In genomic region chr4:108350819-108351218, GRCm38 (mm10) we compare ENCODE assay signal across 9 mouse cellular contexts. TPM values are rescaled to one million over a fixed set of nuclear protein-coding genes. Genes with fewer than 3 reads are reported as not detected.
A peak's percentile ranks its signal among the peaks of the same experiment; 100 is the strongest.
DNase-seq lines count a peak whose midpoint lies in the region; ATAC-seq and TF ChIP-seq lines count a peak whose summit lies in the region.
"Had no signal": no experiment of that assay in that cellular context is flagged by ENCODE, and none has a peak within 500 bp of the region (broad histone marks: within the 10 kb centered on the region; RNA-seq: fewer than 3 reads in every experiment).

No protein-coding gene starts in this region.

- H3K4me1 ChIP-seq in kidney, adult 2 months (ENCODE audit: control insufficient read depth, insufficient read depth, low read length) = no peaks in the 10 kb centered on the region
- H3K4me1 ChIP-seq in forebrain, embryonic 14.5 days (ENCODE audit: control insufficient read depth, insufficient read depth, low read length) = peaks cover 13% of the 10 kb centered on the region
- H3K4me1 ChIP-seq in kidney, postnatal 0 days (replicated peaks; ENCODE audit: insufficient read depth, low read length) = peaks cover 24% of the 10 kb centered on the region

- no peaks in the 10 kb centered on the region for H3K9me3 ChIP-seq in forebrain, embryonic 14.5 days (replicated peaks; ENCODE audit: control insufficient read depth, low read length)
- no peaks in the 10 kb centered on the region for H3K9me3 ChIP-seq in kidney, postnatal 0 days (replicated peaks; ENCODE audit: low read length)

- peak overlapping the region; percentile 1; the same call in 1 of the 2 replicates for H3K4me2 ChIP-seq in forebrain, embryonic 14.5 days (ENCODE audit: low read length)
- H3K4me2 ChIP-seq in kidney, postnatal 0 days (ENCODE audit: low read length) = no peak overlapping the region

- TF ChIP-seq POLR2A in kidney, adult 2 months (IDR thresholded peaks at IDR 0.05; ENCODE audit: low read depth, low read length) = no peak

- H3K27me3 ChIP-seq in kidney, adult 2 months (replicated peaks; ENCODE audit: control insufficient read depth, insufficient read depth, low read length) = no peaks in the 10 kb centered on the region
- no peaks in the 10 kb centered on the region for H3K27me3 ChIP-seq in forebrain, embryonic 14.5 days (replicated peaks; ENCODE audit: control insufficient read depth, insufficient read depth, low read length)
- H3K27me3 ChIP-seq in kidney, postnatal 0 days (ENCODE audit: insufficient read depth, low read length) = no peaks in the 10 kb centered on the region

- no peak overlapping the region for H3K27ac ChIP-seq in kidney, adult 2 months (ENCODE audit: insufficient read depth, low read depth, low read length)
- H3K27ac ChIP-seq in forebrain, embryonic 14.5 days (ENCODE audit: low read depth, low read length) = peak overlapping the region; percentile 46
- H3K27ac ChIP-seq in kidney, postnatal 0 days = peak overlapping the region; percentile 67
- H3K27ac ChIP-seq: liver, embryonic 14.5 days had no signal

- 15% methylated on average over 8 of the region's 8 CpGs for WGBS in kidney, adult 2 months
- WGBS in forebrain, embryonic 14.5 days = 3% methylated on average over 8 of the region's 8 CpGs
- WGBS in kidney, postnatal 0 days = 6% methylated on average over 8 of the region's 8 CpGs

- no peak for TF ChIP-seq CTCF in kidney, adult 2 months (conservative IDR thresholded peaks at IDR 0.05; ENCODE audit: insufficient read depth, insufficient read length, low read depth, low read length)
- TF ChIP-seq CTCF in kidney, postnatal 0 days (IDR thresholded peaks at IDR 0.05; ENCODE audit: low read depth) = no peak

- ATAC-seq in forebrain, embryonic 14.5 days = peak; percentile 88
- ATAC-seq in kidney, postnatal 0 days (replicated peaks; ENCODE audit: low FRiP score, low read depth) = peak; percentile 87
- ATAC-seq in megakaryocyte progenitor cell, adult 5-6 weeks (replicated peaks; ENCODE audit: poor library complexity) = 0 out of 2 replicates have a peak, but pooled peaks have one; percentile 6

- no peak overlapping the region; the same call in 1 of the 2 replicates for H3K9ac ChIP-seq in forebrain, embryonic 14.5 days (ENCODE audit: low read length)
- no peak overlapping the region for H3K9ac ChIP-seq in kidney, postnatal 0 days (ENCODE audit: low read depth, low read length)
- H3K9ac ChIP-seq: liver, embryonic 14.5 days had no signal

- peak; percentile 46 for DNase-seq in kidney, adult 2 months
- DNase-seq in kidney, adult 8-10 months = no peak
- peak; percentile 79 for DNase-seq in forebrain, embryonic 14.5 days (ENCODE audit: low spot score)
- DNase-seq in kidney, postnatal 0 days (ENCODE audit: low spot score) = peak; percentile 93
- no peak for DNase-seq in urinary bladder, postnatal 14 days (ENCODE audit: low spot score)
- no peak for DNase-seq in layer of hippocampus, postnatal 25 days (ENCODE audit: extremely low spot score in 1 of 2, low spot score in 1 of 2)
- no peak for DNase-seq in thymus, postnatal 25 days

- no peak overlapping the region for H3K4me3 ChIP-seq in kidney, adult 2 months (ENCODE audit: insufficient read depth, low read depth, low read length)
- H3K4me3 ChIP-seq in forebrain, embryonic 14.5 days (ENCODE audit: low read depth, low read length) = no peak overlapping the region
- no peak overlapping the region for H3K4me3 ChIP-seq in kidney, postnatal 0 days (replicated peaks; ENCODE audit: low read depth, low read length)

- no peaks in the 10 kb centered on the region for H3K36me3 ChIP-seq in kidney, adult 2 months (ENCODE audit: control insufficient read depth, insufficient read depth, low read length)
- H3K36me3 ChIP-seq in forebrain, embryonic 14.5 days (ENCODE audit: control insufficient read depth, insufficient read depth, low read length) = no peaks in the 10 kb centered on the region
- no peaks in the 10 kb centered on the region for H3K36me3 ChIP-seq in kidney, postnatal 0 days (ENCODE audit: insufficient read depth, low read length)

RNA-seq across cellular contexts. Expression of gene Coa7, which starts 22.9 kb away (rescaled TPM):
- polyA plus RNA-seq in kidney, adult 2 months (2012; rRNA removed) = 15.7 and 21.2 TPM in 2 replicates
- 43.1 and 52.2 TPM in 2 replicates for polyA plus RNA-seq in forebrain, embryonic 14.5 days (2014; fragmentation: Nextera tagmentation; extraction: Ambion mirVana)
- polyA plus RNA-seq in kidney, postnatal 0 days (2015; fragmentation: Nextera tagmentation; extraction: Ambion mirVana) = 66.6 and 66.8 TPM in 2 replicates
- total RNA-seq in megakaryocyte progenitor cell, adult 5-6 weeks (2015) = 14.5 and 19.2 TPM in 2 replicates
- 6.4 and 11.8 TPM in 2 replicates for total RNA-seq in megakaryocyte progenitor cell, adult 5-6 weeks (2017)
- total RNA-seq in layer of hippocampus, postnatal 25 days (2021) = 10 to 100 TPM; 26.2 to 26.4 TPM

RNA-seq across cellular contexts. Expression of gene Shisal2a, which starts 32.3 kb away (rescaled TPM):
- polyA plus RNA-seq in kidney, adult 2 months (2012; rRNA removed) = 0.25 TPM in 1 of 2 replicates, not detected in the other
- 2.7 and 3.6 TPM in 2 replicates for polyA plus RNA-seq in forebrain, embryonic 14.5 days (2014; fragmentation: Nextera tagmentation; extraction: Ambion mirVana)
- 0.66 and 0.70 TPM in 2 replicates for polyA plus RNA-seq in kidney, postnatal 0 days (2015; fragmentation: Nextera tagmentation; extraction: Ambion mirVana)
- not detected in 2 replicates for total RNA-seq in megakaryocyte progenitor cell, adult 5-6 weeks (2015)
- not detected in 2 replicates for total RNA-seq in megakaryocyte progenitor cell, adult 5-6 weeks (2017)
- total RNA-seq in layer of hippocampus, postnatal 25 days (2021) = not detected

RNA-seq across cellular contexts. Expression of gene Zyg11b, which starts 49.9 kb away (rescaled TPM):
- 8.7 and 9.5 TPM in 2 replicates for polyA plus RNA-seq in kidney, adult 2 months (2012; rRNA removed)
- 24.2 and 31.1 TPM in 2 replicates for polyA plus RNA-seq in forebrain, embryonic 14.5 days (2014; fragmentation: Nextera tagmentation; extraction: Ambion mirVana)
- polyA plus RNA-seq in kidney, postnatal 0 days (2015; fragmentation: Nextera tagmentation; extraction: Ambion mirVana) = 7.4 and 7.5 TPM in 2 replicates
- 14.7 and 18.4 TPM in 2 replicates for total RNA-seq in megakaryocyte progenitor cell, adult 5-6 weeks (2015)
- total RNA-seq in megakaryocyte progenitor cell, adult 5-6 weeks (2017) = 19.2 and 21.5 TPM in 2 replicates
- total RNA-seq in layer of hippocampus, postnatal 25 days (2021) = 100 to 1,000 TPM; 103 to 106 TPM

RNA-seq across cellular contexts. Expression of gene Gpx7, which starts 55.9 kb away (rescaled TPM):
- polyA plus RNA-seq in kidney, adult 2 months (2012; rRNA removed) = 6.2 and 7.5 TPM in 2 replicates
- polyA plus RNA-seq in forebrain, embryonic 14.5 days (2014; fragmentation: Nextera tagmentation; extraction: Ambion mirVana) = 26.9 and 28.9 TPM in 2 replicates
- polyA plus RNA-seq in kidney, postnatal 0 days (2015; fragmentation: Nextera tagmentation; extraction: Ambion mirVana) = 60.4 and 61.1 TPM in 2 replicates
- total RNA-seq in megakaryocyte progenitor cell, adult 5-6 weeks (2015) = 0.46 and 0.79 TPM in 2 replicates
- total RNA-seq in megakaryocyte progenitor cell, adult 5-6 weeks (2017) = 0.50 and 0.95 TPM in 2 replicates
- total RNA-seq in layer of hippocampus, postnatal 25 days (2021) = 1 to 10 TPM; 4.7 to 7.0 TPM

Comparison
In these comparisons a context has a peak if more than half of its experiments do, and no peak if none do; other contexts are left out.
1. DNase-seq: peak in kidney, adult 2 months (single experiment), forebrain, embryonic 14.5 days (single experiment) and kidney, postnatal 0 days (single experiment); none in kidney, adult 8-10 months (0 of 2), urinary bladder, postnatal 14 days (single experiment), layer of hippocampus, postnatal 25 days (0 of 2) and thymus, postnatal 25 days (single experiment).
2. ATAC-seq: peak in every context shown above with its lines; median percentile 88 in forebrain, embryonic 14.5 days; 87 in kidney, postnatal 0 days; 6 in megakaryocyte progenitor cell, adult 5-6 weeks.